Mouse (Mus musculus): ENCODE results near the gene Fcho1.

DNA sequence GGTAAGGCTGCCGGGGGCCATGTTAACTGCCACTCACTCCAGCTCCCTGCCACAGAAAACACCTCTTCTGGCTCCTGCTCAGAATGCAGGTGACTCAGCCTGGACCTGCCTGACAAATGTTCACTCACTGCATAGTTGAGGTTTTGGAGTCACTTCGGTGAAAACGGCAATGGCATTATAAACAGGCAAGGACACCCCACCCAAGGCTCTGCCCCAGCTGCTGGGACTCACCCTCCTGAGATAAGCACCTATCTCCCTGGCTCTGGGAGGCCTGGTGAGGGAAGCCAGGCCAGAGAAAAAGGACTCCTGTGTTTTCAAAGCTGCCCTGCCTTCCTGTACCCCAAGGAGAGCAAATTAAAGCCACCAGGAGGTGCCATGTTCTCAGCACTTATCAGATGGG lies 22.6 kb downstream of the Fcho1 start:
- TF ChIP-seq HCFC1 (IDR thresholded peaks at IDR 0.05; ENCODE audit: borderline replicate concordance, insufficient read depth, low read length) (no peak), ZC3H11A (IDR thresholded peaks at IDR 0.05; ENCODE audit: borderline replicate concordance, low read depth, low read length) (no peak), ZNF384 (IDR thresholded peaks at IDR 0.05; ENCODE audit: low read depth, low read length) (no peak), CHD2 (IDR thresholded peaks at IDR 0.05; ENCODE audit: low read depth, low read length) (no peak), MAFK (IDR thresholded peaks at IDR 0.05; ENCODE audit: insufficient read depth, low read depth, low read length) (no peak)

Measured in ES-E14 (cell line).